ENCODE assay signal across 17 mouse cellular contexts in the genomic region with DNA sequence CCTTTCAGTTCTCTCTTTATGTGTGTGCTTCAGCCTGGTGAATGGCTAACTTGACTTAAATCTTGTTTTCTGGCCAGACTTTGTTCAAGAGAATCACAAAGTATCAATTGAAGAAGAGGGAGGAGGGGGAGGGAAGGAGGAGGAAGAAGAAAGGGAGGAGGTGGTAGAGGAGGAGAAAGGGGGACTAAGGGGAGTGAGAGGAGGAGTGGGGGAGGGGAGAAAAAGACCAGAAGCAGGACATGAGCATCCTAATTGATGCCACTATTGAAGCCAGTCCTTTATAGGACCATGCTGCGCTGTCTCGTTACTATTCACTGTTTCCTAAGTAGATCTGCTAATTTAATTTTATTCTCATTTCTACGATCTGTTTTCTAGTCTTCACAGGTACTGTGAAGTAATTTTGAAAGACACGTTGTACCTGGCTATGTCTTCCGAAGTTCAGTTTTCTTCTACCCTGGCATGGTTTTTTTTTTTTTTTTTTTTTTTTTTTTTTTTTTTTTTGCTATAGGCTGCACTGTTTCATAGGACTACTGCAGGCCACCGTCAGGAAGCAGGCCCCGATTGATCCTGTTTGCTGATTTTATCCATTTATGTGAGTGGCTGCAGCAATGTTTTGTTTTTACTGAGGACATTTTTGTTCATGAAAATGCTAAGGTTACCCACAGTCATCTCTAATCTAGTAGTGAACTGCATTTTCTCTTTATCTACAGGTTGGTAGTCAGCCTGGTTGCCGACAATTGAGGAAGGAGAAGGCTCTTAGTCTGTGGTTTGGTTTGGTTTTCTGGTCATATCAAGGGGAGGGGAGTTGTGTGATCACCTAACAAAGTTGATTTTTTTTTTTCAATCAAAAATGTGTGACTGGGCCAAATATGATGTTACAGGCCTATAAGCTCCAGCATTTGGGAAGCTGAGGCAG.
DNase-seq lines count a peak whose midpoint lies in the region; ATAC-seq and TF ChIP-seq lines count a peak whose summit lies in the region.
"Had no signal": no experiment of that assay in that cellular context is flagged by ENCODE, and none has a peak within 500 bp of the region (broad histone marks: within the 10 kb centered on the region; RNA-seq: fewer than 3 reads in every experiment).

No protein-coding gene starts in this region.

- no peak overlapping the region for H3K9ac ChIP-seq in hindbrain, embryonic 12.5 days
- H3K9ac ChIP-seq in midbrain, postnatal 0 days (replicated peaks; ENCODE audit: low read length, poor library complexity, severe bottlenecking), result no peak overlapping the region
- H3K9ac ChIP-seq in lung, postnatal 0 days (replicated peaks; ENCODE audit: low read depth), result no peak overlapping the region
- H3K9ac ChIP-seq: kidney, embryonic 15.5 days; limb, embryonic 12.5 days; lung, embryonic 14.5 days had no signal

- intact Hi-C loops in gastrocnemius, adult 2 months (cut with DNase I), result no loop called here

- no peak for TF ChIP-seq CTCF in gastrocnemius, adult 2 months (IDR thresholded peaks at IDR 0.05)
- no peak for TF ChIP-seq CTCF in brain, embryonic 14.5 days (IDR thresholded peaks at IDR 0.05; ENCODE audit: borderline replicate concordance, extremely low read depth, insufficient read depth, insufficient read length)
- TF ChIP-seq CTCF in midbrain, postnatal 0 days (IDR thresholded peaks at IDR 0.05), result no peak
- no peak for TF ChIP-seq CTCF in lung, postnatal 0 days (IDR thresholded peaks at IDR 0.05)

- TF ChIP-seq POLR2A in brain, embryonic 14.5 days (IDR thresholded peaks at IDR 0.05; ENCODE audit: borderline replicate concordance, extremely low read depth, insufficient read depth, insufficient read length, poor library complexity, severe bottlenecking), result no peak

- H3K27me3 ChIP-seq in hindbrain, embryonic 12.5 days, result no peaks in the 10 kb centered on the region
- H3K27me3 ChIP-seq in midbrain, postnatal 0 days (ENCODE audit: insufficient read depth, low read length), result no peaks in the 10 kb centered on the region
- no peaks in the 10 kb centered on the region for H3K27me3 ChIP-seq in lung, postnatal 0 days (replicated peaks; ENCODE audit: insufficient read depth, low read length)
- H3K27me3 ChIP-seq: kidney, embryonic 15.5 days; limb, embryonic 12.5 days had no signal

- TF ChIP-seq EP300 in lung, postnatal 0 days (IDR thresholded peaks at IDR 0.05), result no peak

- no peak overlapping the region for H3K4me2 ChIP-seq in hindbrain, embryonic 12.5 days (replicated peaks)
- no peak overlapping the region for H3K4me2 ChIP-seq in midbrain, postnatal 0 days (ENCODE audit: low read depth, low read length, poor library complexity, severe bottlenecking)
- no peak overlapping the region for H3K4me2 ChIP-seq in lung, postnatal 0 days (replicated peaks; ENCODE audit: low read depth, low read length)
- H3K4me2 ChIP-seq: kidney, embryonic 15.5 days; limb, embryonic 12.5 days; lung, embryonic 14.5 days had no signal

- H3K4me3 ChIP-seq in gastrocnemius, adult 2 months, result no peak overlapping the region
- H3K4me3 ChIP-seq in hindbrain, embryonic 12.5 days, result no peak overlapping the region
- no peak overlapping the region for H3K4me3 ChIP-seq in midbrain, postnatal 0 days (ENCODE audit: low read depth, low read length)
- no peak overlapping the region for H3K4me3 ChIP-seq in lung, postnatal 0 days (ENCODE audit: low read depth, low read length)
- H3K4me3 ChIP-seq: kidney, embryonic 15.5 days; limb, embryonic 12.5 days; myocyte had no signal

- H3K9me3 ChIP-seq in hindbrain, embryonic 12.5 days (replicated peaks), result no peaks in the 10 kb centered on the region
- H3K9me3 ChIP-seq in midbrain, postnatal 0 days (ENCODE audit: low read length), result no peaks in the 10 kb centered on the region
- no peaks in the 10 kb centered on the region for H3K9me3 ChIP-seq in lung, postnatal 0 days (ENCODE audit: low read length)
- H3K9me3 ChIP-seq: kidney, embryonic 15.5 days; limb, embryonic 12.5 days had no signal

- 49% methylated on average over 8 of the region's 8 CpGs for WGBS in hindbrain, embryonic 12.5 days
- 38% methylated on average over 8 of the region's 8 CpGs for WGBS in midbrain, postnatal 0 days
- WGBS in lung, postnatal 0 days, result 77% methylated on average over 8 of the region's 8 CpGs

- ATAC-seq in hindbrain, embryonic 12.5 days (ENCODE audit: low FRiP score), result peak; percentile 60
- no peak for ATAC-seq in midbrain, postnatal 0 days (ENCODE audit: low FRiP score)
- ATAC-seq in frontal cortex, adult (ENCODE audit: low TSS enrichment), result no peak
- ATAC-seq in lung, postnatal 0 days, result no peak

- H3K36me3 ChIP-seq in hindbrain, embryonic 12.5 days, result no peaks in the 10 kb centered on the region
- no peaks in the 10 kb centered on the region for H3K36me3 ChIP-seq in midbrain, postnatal 0 days (ENCODE audit: insufficient read depth, low read length)
- H3K36me3 ChIP-seq in lung, postnatal 0 days (ENCODE audit: insufficient read depth, low read length), result no peaks in the 10 kb centered on the region
- H3K36me3 ChIP-seq: kidney, embryonic 15.5 days; limb, embryonic 12.5 days had no signal

- no peak for DNase-seq in gastrocnemius, adult 2 months
- DNase-seq in gastrocnemius, adult 18-20 months (ENCODE audit: low spot score), result no peak
- DNase-seq in brain, embryonic 14.5 days (ENCODE audit: low read depth), result peak; percentile 66
- peak; percentile 31 for DNase-seq in midbrain, postnatal 0 days (ENCODE audit: low spot score)
- no peak for DNase-seq in lung, postnatal 0 days (ENCODE audit: low spot score)
- no peak for DNase-seq in kidney, postnatal 36 days
- DNase-seq: B cell, adult 2 months; cerebellum, postnatal 14 days; heart, postnatal 36 days; layer of hippocampus, adult 9-11 months; lung, embryonic 14.5 days; thymus, postnatal 14 days had no signal

- peak overlapping the region; percentile 57; the same call in 1 of the 2 replicates for H3K27ac ChIP-seq in gastrocnemius, adult 2 months
- H3K27ac ChIP-seq in hindbrain, embryonic 12.5 days, result no peak overlapping the region
- H3K27ac ChIP-seq in midbrain, postnatal 0 days (ENCODE audit: low read depth, low read length), result no peak overlapping the region
- no peak overlapping the region for H3K27ac ChIP-seq in lung, postnatal 0 days (ENCODE audit: low read length)
- H3K27ac ChIP-seq: kidney, embryonic 15.5 days; limb, embryonic 12.5 days had no signal

- H3K4me1 ChIP-seq in hindbrain, embryonic 12.5 days, result peaks cover 15% of the 10 kb centered on the region
- 0 out of 2 replicates have a peak, but pooled peaks cover 3% of the 10 kb centered on the region for H3K4me1 ChIP-seq in midbrain, postnatal 0 days (ENCODE audit: insufficient read depth, low read length)
- no peaks in the 10 kb centered on the region for H3K4me1 ChIP-seq in lung, postnatal 0 days (ENCODE audit: insufficient read depth, low read depth, low read length)

Comparison
In these comparisons a context has a peak if more than half of its experiments do, and no peak if none do; other contexts are left out.
1. DNase-seq: peak in brain, embryonic 14.5 days (single experiment) and midbrain, postnatal 0 days (single experiment); none in gastrocnemius, adult 2 months (single experiment), gastrocnemius, adult 18-20 months (single experiment), lung, postnatal 0 days (single experiment) and kidney, postnatal 36 days (0 of 2).